Mouse (Mus musculus) brain, embryonic 14.5 days (tissue): Measurements from ENCODE around the gene Ank2.

Experiments used
- CTCF ChIP-seq: fragments of 200-500 bp; IDR thresholded peaks from 2 replicates; pipeline ENCODE4 v1.5.1; 2012; ENCODE audit warnings: inconsistent platforms, mild to moderate bottlenecking, moderate library complexity, borderline replicate concordance; ENCODE audit not compliant: insufficient read depth, insufficient read length; ENCODE audit errors: extremely low read depth
- POLR2A ChIP-seq: fragments of 200-500 bp; IDR thresholded peaks from 2 replicates; pipeline ENCODE4 v1.6.1; 2012; ENCODE audit warnings: mild to moderate bottlenecking, inconsistent platforms, borderline replicate concordance; ENCODE audit not compliant: poor library complexity, insufficient read depth, insufficient read length, severe bottlenecking; ENCODE audit errors: extremely low read depth

DNA sequence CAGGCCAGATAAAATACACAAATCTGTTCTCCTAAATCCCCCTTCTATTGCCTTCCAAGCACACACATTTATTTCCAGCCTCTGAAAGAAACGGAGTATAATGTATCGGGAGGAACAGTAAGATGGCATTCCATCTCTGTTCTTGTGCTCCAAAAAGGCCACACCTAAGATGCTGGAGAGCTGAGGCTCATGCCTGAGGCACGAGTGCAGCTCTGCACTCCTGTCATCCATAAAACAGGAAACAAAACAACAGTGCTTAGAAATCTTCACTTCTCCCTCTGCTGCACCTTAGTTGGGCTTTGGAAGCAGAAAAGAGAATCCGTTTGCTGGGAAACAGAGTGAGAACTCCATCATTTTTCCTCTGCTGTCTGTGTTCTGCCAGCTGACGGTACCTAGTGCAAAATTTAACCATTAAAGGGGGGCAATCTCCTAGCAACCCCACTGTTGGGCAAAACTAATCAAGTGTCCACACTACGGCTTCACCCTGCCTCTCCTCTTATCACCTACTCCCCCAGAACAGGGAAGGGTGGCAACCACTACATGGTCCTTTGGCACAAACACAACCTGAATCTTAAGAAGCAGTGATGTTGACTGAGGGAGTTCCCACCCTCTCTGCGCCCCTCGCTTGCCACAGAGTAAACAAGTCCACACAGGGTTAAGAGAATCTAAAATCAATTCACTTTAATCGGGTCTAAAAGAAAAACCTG lies 91.1 kb downstream of the Ank2 start:
- no peak for TF ChIP-seq CTCF
- no peak for TF ChIP-seq POLR2A
